Mouse (Mus musculus): ENCODE measurements at regions not wholly inside any gene's neighbourhood (a gene's known extent, or its start where the extent isn't known, plus 50 kb on each side); places are given as distances from the start of the nearest gene placed in this dataset.
"Not testable (repeated sequence)": the region's sequence is repeated elsewhere in the genome, so short reads cannot be mapped to it uniquely, and the experiment has no call there.

- no peak for DNase-seq (ENCODE audit: low spot score in 2 of 2)
Observed at GRCm38 (mm10) chr14:87612871-87613270, 196.4 kb downstream of the Tdrd3 start.

DNA sequence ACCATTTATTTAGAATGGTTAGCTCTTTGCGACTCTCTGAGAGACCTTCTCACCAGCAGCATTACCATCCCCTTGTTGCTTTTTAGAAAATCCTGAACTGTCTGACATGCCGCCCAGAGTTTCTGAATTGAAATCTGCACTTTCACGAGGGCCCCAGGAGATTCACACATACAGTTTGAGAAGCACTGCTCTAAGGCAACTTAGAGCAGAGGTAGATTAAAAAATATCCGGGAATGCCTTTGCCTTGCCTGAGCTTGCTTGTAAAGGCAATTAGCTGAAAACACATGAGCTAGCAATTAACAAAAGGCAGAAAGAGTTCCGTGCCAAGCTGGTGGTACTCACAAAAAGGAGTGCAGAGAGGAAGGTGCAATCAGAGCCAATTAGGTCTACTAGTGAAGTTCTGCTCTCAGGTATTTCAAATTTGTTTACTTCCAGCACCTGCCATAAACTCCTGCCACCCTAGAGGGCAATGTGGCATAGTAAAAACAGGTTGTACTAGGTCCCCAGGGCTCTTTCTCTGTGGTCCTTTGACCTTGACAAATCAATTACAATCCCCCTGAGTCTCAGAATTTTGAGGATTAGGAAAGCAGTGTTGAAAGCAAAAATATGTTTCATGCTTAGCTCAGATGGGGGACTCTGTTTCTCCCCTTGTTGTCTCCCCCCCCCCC lies 203.1 kb downstream of the Tdrd3 start:
- no peak for DNase-seq (ENCODE audit: low spot score in 2 of 2)

- no peak for DNase-seq (ENCODE audit: low spot score in 2 of 2)
Observed at GRCm38 (mm10) chr14:87631078-87631813, 214.8 kb downstream of the Tdrd3 start.

GRCm38 (mm10) chr14:87634596-87634995 lies 218.2 kb downstream of the Tdrd3 start:
- no peak for DNase-seq (ENCODE audit: low spot score in 2 of 2)

DNA sequence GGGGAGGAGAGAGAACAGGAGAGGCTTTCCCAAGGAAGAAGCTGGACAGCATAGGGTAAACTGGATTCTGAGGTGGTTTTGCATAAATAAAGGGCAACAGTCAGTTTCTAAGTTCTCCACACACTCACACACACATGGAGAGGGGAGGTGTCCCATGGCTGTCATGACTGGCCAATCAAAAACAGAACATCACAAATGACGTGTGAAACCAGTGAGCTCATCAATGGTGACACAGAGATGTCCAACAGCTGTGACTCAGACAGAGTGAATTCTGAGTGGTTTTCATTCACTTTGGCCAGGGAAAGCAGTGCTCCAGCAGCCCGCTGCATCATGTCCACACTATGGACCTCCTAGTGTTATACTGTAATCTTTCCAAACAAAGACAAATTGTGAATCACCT lies 220.7 kb downstream of the Tdrd3 start:
- no peak for DNase-seq (ENCODE audit: low spot score in 2 of 2)

DNA sequence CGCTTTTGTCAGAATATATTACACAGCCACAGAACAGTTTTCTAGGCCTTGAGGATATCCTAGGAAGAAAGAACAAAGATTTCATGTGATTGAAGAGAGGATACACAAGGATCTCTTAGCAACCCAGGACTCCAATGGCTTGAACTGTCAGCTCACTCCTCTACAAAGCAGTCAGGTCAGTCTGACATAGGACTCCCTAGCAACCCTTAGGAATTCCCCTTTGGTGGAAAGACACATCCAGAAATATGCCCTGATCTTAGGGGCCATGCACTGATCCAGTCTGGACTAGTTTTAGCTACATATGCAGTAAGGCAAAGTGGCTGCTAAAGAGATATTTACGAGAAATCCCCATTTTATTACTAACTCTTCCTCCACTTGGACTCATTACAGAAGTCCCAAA lies 251.5 kb downstream of the Tdrd3 start:
- DNase-seq (ENCODE audit: low spot score in 2 of 2): no peak

DNA sequence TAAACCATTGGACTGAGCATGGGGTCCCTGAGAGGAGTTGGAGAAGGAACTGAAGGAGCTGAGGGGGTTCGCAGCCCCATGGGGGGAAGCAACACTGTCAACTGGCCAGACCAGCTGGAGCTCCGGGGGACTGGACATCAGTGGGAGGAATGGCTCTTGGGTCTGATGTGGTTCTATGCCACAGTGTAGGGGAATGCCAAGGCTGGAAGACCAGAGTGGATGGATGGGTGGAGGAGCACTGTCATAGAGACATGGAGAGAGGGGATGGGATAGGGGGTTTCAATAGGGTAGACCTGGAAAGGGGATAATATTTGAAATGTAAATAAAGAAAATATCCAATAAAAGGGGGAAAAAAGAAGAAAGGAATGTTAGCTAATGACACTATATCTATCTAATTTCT lies 253.1 kb downstream of the Tdrd3 start:
- DNase-seq (ENCODE audit: low spot score in 2 of 2): no peak

- DNase-seq (ENCODE audit: low spot score in 2 of 2): no peak
Observed at GRCm38 (mm10) chr14:87680788-87681187, 264.3 kb downstream of the Tdrd3 start.

DNA sequence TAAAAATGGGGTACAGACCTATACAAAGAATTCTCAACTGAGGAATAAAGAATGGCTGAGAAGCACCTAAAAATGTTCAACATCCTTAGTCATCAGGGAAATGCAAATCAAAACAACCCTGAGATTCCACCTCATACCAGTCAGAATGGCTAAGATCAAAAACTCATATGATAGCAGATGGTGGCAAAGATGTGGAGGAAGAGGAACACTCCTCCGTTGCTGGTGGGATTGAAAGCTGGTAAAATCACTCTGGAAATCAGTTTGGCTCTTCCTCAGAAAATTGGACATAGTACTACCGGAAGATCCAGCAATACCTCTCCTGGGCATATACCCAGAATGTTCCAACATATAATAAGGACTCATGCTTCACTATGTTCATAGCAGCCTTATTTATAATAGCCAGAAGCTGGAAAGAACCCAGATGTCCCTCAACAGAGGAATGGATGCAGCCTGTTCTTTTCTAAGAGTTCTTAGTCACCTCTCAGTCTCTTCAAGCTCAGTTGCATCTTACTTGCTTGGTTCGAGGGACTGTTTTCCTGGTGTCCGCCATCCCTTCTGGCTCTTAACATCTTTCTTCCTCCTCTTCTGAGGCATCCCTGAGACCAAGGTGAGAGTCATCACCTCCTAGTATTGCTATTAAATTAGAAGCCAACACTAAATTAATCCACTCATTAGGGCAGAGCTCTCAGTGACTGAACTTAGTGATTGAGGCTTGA lies 266.8 kb downstream of the Tdrd3 start:
- DNase-seq (ENCODE audit: low spot score in 2 of 2): not testable (repeated sequence)

GRCm38 (mm10) chr14:87689866-87690265 lies 273.4 kb downstream of the Tdrd3 start:
- no peak for DNase-seq (ENCODE audit: low spot score in 2 of 2)

GRCm38 (mm10) chr14:87736456-87736855 lies 320.0 kb downstream of the Tdrd3 start:
- no peak for DNase-seq (ENCODE audit: low spot score in 2 of 2)

DNA sequence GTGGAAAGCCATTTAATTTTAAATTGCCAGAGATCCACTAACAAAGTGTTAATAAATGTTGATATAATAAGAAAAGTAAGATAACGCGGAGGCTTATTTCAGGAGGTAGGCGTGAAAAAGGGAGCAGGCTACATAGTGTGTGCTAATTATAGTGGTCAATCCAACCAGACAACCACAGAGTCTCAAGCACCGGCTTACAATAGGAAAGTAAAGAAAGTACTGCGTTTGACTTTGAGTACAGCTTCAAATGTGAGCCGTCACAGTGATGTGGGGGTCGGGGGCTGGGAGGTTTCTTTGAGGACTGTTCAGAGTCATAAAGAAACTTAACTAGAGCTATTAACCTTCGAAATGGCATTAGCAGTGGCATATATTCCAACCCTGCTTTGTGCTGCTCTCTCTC lies 329.1 kb downstream of the Tdrd3 start:
- DNase-seq (ENCODE audit: low spot score in 2 of 2): no peak

DNA sequence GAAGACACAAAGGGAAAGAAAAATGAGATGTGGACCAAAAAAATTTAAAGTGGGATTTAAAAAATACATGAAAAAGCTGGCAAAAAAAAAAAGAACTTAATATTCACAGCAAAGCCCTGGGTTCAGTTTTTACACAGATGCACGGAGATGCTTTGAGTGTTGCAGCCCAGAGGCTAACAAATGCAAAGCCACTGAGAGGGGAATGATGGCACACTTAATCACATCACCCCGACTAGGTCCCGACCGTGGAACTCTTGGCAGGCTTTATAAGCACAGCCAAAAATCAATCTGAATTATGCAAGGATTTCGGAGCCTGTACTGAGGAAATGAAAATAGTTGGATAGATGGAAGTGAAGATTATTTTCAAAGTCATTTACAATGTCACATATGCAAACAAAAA lies 329.6 kb downstream of the Tdrd3 start:
- no peak for DNase-seq (ENCODE audit: low spot score in 2 of 2)

- no peak for DNase-seq (ENCODE audit: low spot score in 2 of 2)
Observed at GRCm38 (mm10) chr14:87749068-87749467, 332.6 kb downstream of the Tdrd3 start.

DNA sequence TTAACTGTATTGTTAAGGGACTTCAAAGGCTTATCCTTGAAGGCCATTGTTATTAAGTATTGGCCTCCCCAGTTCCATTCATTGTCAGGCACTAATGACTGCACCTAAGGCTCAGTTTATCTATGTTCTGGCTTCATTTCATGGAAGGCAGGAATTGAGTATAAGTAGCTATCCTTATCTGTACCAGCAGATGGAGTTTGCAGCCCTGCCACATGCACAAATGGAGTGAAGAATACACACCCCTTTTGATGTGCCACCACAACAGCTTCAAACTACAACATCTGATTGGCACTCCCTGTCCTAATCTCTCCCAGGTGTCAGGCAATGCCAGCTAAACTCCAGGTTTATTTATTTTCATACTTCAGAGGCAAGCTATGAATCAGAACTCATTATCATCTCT lies 333.3 kb downstream of the Tdrd3 start:
- no peak for DNase-seq (ENCODE audit: low spot score in 2 of 2)

GRCm38 (mm10) chr14:87750665-87751170 lies 334.3 kb downstream of the Tdrd3 start:
- DNase-seq (ENCODE audit: low spot score in 2 of 2): no peak

DNA sequence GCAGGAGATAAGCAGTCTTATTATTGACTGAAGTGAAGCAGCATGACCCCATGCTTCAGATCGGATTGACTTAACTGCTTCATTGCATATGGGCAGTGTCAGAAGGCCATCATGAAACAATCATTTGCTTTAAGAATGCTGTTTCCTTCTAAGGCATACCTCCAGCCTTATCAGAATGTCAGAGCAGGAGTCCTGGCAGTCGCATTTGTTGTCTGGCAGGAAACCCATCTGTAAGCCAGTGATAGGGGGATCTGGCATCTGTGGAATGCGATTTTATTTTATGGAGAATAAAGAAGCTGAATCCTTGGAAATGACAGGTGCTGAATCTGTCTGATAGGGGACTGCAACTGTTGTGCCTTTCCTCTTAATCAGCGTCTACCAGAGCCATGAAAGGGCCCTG lies 338.3 kb downstream of the Tdrd3 start:
- no peak for DNase-seq (ENCODE audit: low spot score in 2 of 2)

GRCm38 (mm10) chr14:87775332-87775890 lies 359.0 kb downstream of the Tdrd3 start:
- no peak for DNase-seq (ENCODE audit: low spot score in 2 of 2)

DNA sequence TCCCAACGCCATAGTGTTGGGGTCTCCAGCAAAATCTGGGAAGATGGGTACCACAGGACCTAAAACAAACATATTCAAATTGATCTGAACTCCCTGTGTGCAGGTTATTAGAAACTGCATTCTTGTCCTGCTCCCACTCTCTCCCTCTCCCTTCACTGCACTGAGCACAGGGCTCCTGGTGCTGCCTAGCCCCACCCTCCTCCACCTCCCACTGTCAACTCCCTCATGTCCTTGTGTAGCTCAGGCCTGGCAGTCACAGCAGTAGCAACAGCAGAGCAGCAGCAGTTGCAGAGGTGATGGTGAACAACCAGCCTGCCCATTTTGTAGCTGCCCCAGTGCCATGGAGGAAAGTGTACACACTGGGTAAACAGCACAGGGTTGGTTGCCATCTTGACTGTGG lies 383.4 kb downstream of the Tdrd3 start:
- DNase-seq (ENCODE audit: low spot score in 2 of 2): no peak

DNA sequence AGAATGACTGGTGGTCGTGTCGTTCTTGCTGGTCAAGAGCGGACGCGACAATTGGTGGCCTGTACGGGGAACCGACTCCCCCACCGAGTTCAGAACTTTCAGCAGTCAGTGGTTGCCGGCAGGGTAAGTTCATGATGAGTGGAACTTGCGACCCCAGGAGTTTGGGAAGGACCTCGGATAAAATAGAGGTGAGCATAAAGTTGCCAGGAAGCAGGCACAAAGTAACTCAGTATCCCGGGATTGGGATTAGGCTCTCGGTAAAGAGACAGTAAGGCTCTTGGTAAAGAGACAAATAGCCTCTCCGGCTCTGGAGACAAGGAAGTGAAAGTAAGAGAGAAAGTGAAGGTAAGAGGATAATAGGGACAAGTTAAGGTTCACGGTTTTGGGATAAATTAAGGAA lies 393.2 kb downstream of the Tdrd3 start:
- DNase-seq (ENCODE audit: low spot score in 2 of 2): peak in 1 of 2 experiments; percentile 63

- no peak for DNase-seq (ENCODE audit: low spot score in 2 of 2)
Observed at GRCm38 (mm10) chr14:87844120-87844519, 427.7 kb downstream of the Tdrd3 start.

DNA sequence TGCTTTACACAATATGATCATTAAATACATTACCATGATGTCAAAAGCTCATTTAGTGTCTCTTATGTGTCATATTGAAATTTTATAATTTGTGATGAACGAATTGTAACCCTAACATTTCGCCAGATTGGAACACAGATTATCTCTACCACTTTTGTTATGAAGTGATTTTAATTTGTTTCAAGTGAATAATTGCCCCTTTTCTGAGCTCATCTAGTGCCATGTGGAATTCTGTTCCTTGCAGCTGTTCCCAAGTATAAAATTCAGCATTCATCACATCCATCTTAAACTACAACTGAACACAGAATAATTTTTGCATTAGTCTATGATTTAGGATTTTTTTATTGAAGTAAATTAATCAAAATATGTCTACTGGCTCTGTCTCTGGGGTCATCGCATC lies 445.0 kb downstream of the Tdrd3 start:
- no peak for DNase-seq (ENCODE audit: low spot score in 2 of 2)

All from spleen, postnatal 4 days (tissue).